Mouse (Mus musculus) heart, postnatal 0 days (tissue): ENCODE measurements at regions not wholly inside any gene's neighbourhood (a gene's known extent, or its start where the extent isn't known, plus 50 kb on each side); places are given as distances from the start of the nearest gene placed in this dataset.

Experiments used
- CTCF ChIP-seq: IDR thresholded peaks from 2 replicates; pipeline ENCODE4 v1.5.1; 2016; ENCODE audit warnings: antibody characterized with exemption, control low read depth, low read depth
- EP300 ChIP-seq: IDR thresholded peaks from 2 replicates; pipeline ENCODE4 v1.6.1; 2016; ENCODE audit warnings: antibody characterized with exemption, low read depth

DNA sequence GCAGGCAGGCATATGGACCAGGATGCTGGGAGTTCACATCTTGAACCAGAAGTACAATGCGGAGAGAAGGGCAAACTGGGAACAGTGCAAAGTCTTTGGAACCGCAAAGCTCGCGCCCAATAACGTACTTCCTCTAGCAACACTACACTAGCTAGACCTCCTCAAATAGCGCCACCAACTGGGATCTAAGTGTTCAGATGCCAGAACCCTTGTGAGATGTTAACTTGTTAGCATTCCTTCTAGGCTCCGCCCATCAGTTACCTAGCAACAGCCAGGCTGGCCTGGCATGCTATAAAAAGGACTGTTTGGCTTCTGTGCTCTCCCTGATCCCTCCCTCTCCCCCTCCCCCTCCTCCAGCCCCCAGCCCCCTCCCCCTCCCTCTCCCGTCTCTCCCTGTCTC is 182.3 kb upstream of the Jmjd1c start:
- TF ChIP-seq CTCF, result peak; percentile 21
- no peak for TF ChIP-seq EP300
